Mouse (Mus musculus) CD4-positive helper T cell, adult 2 months (primary cell): ENCODE data around the gene Tmem260.
"Not testable (repeated sequence)": the region's sequence is repeated elsewhere in the genome, so short reads cannot be mapped to it uniquely, and the experiment has no call there.

ENCODE experiments used
- DNase-seq: peaks from one replicate; pipeline ENCODE4 v3.0.0-alpha.2; 2012; ENCODE audit warnings: low read depth, missing footprints, low spot score

Tmem260 gene

GRCm38 (mm10) chr14:48445984-48446683 lies at the start of gene Tmem260:
Gene Tmem260 (plus strand): TSS chr14:48446124.
- DNase-seq = peak; percentile 94

GRCm38 (mm10) chr14:48406086-48406485 lies 39.8 kb upstream of the Tmem260 start:
- DNase-seq = no peak

DNA sequence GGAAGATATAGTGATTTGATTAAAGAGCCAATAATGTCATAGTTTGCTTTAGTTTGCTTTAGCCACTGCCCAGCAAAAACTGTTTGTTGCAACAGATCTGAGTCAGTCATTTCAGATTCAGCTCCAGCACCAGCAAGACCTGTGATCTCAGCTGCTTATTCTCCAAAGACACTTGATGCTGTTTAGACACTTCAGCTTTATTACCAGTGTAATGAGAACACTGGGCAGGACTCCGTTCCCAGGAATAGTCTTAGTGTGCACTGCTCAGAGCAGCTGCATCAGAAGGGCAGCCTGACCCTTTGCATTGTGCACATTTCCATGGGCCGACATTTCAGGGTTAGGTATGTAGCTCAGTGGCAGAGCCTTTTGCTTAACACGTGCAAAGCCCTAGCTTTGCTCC lies 28.9 kb upstream of the Tmem260 start:
- no peak for DNase-seq

- DNase-seq = no peak
Measured at GRCm38 (mm10) chr14:48418264-48418663, 27.7 kb upstream of the Tmem260 start.

GRCm38 (mm10) chr14:48418672-48419071 lies 27.3 kb upstream of the Tmem260 start:
- DNase-seq = no peak

GRCm38 (mm10) chr14:48421476-48421875 lies 24.4 kb upstream of the Tmem260 start:
- no peak for DNase-seq

DNA sequence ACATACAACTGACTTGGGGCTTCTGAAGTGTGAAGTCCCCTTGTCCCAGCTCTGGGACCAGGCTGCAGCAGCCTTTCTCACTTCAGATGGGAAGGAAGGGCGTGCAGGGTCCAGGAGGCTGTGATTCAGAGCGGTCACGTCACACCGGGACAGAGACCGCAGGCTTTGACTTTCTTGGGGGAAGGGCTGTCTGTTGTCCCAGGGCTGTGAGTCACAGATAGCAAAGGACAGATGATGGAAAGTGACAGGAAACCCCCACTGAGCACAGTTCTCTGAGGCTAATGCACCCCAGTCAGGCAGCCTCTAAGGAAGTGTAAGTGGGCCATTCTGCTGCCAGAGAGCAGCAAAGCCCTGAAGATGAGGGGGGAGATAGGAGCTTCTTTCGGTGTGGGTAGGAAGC lies 23.9 kb upstream of the Tmem260 start:
- DNase-seq = peak; percentile 83

- no peak for DNase-seq
Measured at GRCm38 (mm10) chr14:48422436-48422835, 23.5 kb upstream of the Tmem260 start.

DNA sequence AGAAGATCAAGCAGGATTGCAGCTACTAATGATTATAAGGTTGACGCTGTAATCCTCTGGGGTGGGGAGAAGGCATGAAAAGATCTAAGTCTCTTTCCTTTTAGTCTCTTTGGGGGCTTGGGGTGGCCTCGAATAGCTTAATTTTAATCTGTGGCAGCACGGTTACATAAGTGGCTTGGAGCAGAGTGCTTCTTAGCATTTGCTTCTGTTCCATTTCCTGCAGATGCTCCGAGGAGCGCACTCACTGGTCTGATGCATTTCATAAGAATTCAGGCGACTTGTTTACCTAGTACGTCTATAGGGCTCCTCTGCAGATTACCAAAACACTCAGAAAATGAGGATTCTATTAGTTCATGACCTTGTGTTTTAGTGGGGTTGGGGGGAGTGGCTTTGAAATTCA lies 23.0 kb upstream of the Tmem260 start:
- peak; percentile 28 for DNase-seq

GRCm38 (mm10) chr14:48431978-48432377 lies 13.9 kb upstream of the Tmem260 start:
- no peak for DNase-seq

DNA sequence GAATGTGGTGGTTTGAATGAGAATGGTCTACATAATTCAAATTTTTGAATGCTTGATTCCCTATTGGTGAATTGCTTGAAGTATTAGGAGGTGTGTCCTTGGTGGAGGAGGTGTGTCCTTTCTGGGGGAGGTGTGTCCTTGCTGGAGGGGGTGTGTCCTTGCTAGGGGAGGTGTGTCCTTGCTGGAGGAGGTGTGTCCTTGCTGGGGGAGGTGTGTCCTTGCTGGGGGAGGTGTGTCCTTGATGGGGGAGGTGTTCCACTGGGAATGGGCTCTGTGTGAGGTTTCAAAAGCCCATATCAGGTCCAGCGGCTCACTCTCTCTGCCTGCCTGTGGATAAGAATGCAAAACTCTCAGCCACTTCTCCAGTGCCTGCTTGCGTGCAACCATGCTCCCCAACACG lies 2.1 kb upstream of the Tmem260 start:
- DNase-seq = peak; percentile 54

GRCm38 (mm10) chr14:48451966-48452407 lies 6.1 kb downstream of the Tmem260 start:
- DNase-seq = no peak

GRCm38 (mm10) chr14:48453411-48453810 lies 7.5 kb downstream of the Tmem260 start:
- no peak for DNase-seq

- no peak for DNase-seq
Measured at GRCm38 (mm10) chr14:48456305-48457092, 10.6 kb downstream of the Tmem260 start.

GRCm38 (mm10) chr14:48457288-48457938 lies 11.5 kb downstream of the Tmem260 start:
- DNase-seq = no peak

DNA sequence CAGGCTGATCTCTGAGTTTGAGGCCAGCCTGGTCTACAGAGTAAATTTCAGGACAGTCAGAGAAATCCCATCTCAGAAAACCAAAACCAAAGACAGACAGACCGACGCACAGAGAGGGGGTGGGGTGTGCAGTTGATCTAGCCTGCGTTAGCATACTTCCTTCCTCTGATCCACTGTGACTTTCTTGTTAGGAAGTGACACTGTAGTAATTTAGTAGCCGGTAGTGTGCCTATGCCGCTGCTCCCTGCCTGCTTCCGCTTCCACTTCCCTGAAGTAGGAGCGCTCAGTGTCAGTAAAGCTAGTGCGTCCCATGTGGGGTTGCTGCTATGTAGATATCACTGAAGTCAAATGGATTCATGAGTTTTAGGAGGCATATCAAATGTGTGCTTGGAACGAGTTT lies 13.0 kb downstream of the Tmem260 start:
- DNase-seq = no peak

DNA sequence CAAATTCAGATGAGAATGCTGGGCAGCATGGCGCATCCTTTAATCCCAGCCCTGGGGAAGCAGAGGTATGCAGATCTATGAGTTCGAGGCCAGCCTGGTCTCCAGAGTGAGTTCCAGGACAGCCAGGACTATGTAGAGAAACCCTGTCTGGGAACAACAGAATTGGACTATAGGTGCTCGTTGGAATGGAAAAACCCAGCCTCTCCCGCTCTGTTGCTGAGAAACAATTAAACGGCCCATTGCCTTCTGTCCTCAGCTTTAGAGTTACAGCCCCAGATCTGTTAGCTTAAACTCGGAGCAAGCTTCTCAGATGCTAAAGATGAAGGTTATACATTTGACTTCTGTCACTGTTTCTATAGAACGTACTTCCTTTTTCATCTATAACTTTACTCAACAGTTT lies 22.4 kb downstream of the Tmem260 start:
- DNase-seq = no peak

DNA sequence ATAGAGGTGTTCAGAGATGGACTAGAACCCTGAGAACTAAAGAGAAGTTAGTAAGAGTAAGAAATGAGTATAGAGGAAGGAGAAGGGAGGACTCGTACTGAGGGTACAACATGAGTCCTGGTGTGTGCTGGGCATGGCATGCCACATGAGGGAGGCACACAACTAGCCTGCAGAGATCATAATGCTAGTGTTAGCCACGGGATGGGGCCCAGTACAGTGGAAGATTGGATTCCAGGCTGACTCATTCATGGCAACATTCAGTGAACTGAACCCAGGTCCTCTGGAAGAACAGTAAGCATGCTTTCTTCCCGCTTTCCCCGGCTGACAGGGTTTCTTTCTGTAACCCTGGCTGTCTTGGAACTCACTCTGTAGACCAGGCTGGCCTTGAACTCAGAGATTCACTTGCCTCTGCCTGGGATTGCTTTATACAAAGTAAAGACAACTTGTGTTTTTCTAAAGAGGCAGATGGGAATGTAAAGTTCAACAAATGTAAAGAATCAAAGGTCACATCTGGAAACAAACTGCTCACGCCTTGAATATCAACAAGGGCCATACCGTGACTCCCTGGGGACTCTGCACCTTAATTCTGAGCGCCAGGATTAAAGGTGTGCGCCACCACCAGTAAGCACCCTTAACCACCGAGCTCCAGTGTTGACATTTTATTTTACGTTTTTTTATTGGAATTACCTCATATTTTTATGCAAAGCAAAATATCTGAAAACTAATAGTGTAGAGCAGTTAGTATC lies 25.0 kb downstream of the Tmem260 start:
- DNase-seq = no peak

DNA sequence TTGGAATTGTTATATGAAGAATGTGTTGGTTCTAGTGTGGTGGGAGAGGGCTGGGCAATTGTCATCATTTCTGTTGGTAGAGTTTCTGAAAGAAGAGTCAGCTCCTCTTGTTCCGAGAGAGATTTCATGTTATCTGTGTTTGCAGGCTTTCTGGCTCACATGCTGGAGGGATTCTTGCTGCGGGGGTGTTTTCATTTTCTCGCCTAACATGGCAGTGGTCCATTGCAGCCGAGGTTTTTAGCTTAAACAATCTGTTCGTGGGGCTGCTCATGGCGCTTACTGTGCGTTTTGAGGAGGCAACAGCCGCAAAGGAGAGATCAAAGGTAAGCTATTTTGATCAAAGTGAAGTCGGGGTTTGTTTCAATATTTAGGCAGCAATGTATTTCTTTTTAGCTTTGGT lies 26.3 kb downstream of the Tmem260 start:
- DNase-seq = no peak

DNA sequence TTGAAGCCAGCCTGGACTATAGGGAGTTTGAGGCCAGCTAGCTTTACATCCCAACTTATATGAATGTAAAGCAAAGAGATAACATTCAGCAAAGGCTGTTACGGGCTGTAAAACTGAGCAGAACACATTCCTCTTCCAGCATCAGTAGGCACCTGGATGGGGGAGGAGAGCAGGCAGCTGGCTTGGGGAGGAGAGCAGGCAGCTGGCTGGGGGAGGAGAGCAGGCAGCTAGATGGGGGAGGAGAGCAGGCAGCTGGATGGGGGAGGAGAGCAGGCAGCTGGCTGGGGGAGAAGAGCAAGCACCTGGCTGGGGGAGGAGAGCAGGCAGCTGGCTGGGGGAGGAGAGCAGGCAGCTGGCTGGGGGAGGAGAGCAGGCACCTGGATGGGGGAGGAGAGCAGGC lies 29.4 kb downstream of the Tmem260 start:
- no peak for DNase-seq

GRCm38 (mm10) chr14:48475834-48476233 lies 29.9 kb downstream of the Tmem260 start:
- DNase-seq = not testable (repeated sequence)

- DNase-seq = no peak
Measured at GRCm38 (mm10) chr14:48476278-48476677, 30.4 kb downstream of the Tmem260 start.
